Mouse (Mus musculus): ENCODE measurements around the gene Gas8.
"Not testable (repeated sequence)": the region's sequence is repeated elsewhere in the genome, so short reads cannot be mapped to it uniquely, and the experiment has no call there.

Gas8 gene

GRCm38 (mm10) chr8:123514781-123515539, 3.7 kb upstream of the Gas8 start, which contains the start of gene Dbndd1:
Gene Dbndd1, minus strand, starts transcription at chr8:123515463.
- peak; percentile 73 for DNase-seq (ENCODE audit: low read depth, low spot score)

GRCm38 (mm10) chr8:123515540-123515897, 3.1 kb upstream of the Gas8 start:
- no peak for DNase-seq (ENCODE audit: low read depth, low spot score)

GRCm38 (mm10) chr8:123516596-123516995, 2.0 kb upstream of the Gas8 start:
- no peak for DNase-seq (ENCODE audit: low read depth, low spot score)

GRCm38 (mm10) chr8:123518172-123518571, 462 bp upstream of the Gas8 start:
- peak; percentile 19 for DNase-seq (ENCODE audit: low read depth, low spot score)

- DNase-seq (ENCODE audit: low read depth, low spot score): not testable (repeated sequence)
Observed at GRCm38 (mm10) chr8:123520048-123520447, 1.4 kb downstream of the Gas8 start.

GRCm38 (mm10) chr8:123527720-123528489, 9.3 kb downstream of the Gas8 start:
- no peak for DNase-seq (ENCODE audit: low read depth, low spot score)

GRCm38 (mm10) chr8:123536242-123536989, 17.8 kb downstream of the Gas8 start:
- DNase-seq (ENCODE audit: low read depth, low spot score): no peak

- no peak for DNase-seq (ENCODE audit: low read depth, low spot score)
Observed at GRCm38 (mm10) chr8:123536990-123537380, 18.4 kb downstream of the Gas8 start.

- DNase-seq (ENCODE audit: low read depth, low spot score): not testable (repeated sequence)
Observed at GRCm38 (mm10) chr8:123537641-123538040, 19.0 kb downstream of the Gas8 start.

GRCm38 (mm10) chr8:123564221-123564620, 45.6 kb downstream of the Gas8 start:
- not testable (repeated sequence) for DNase-seq (ENCODE audit: low read depth, low spot score)

GRCm38 (mm10) chr8:123575386-123575785, 56.8 kb downstream of the Gas8 start:
- DNase-seq (ENCODE audit: low read depth, low spot score): not testable (repeated sequence)
